Mouse (Mus musculus) neural tube, embryonic 11.5 days (tissue): ENCODE data around the gene Arid1a. TPM values are rescaled to one million over a fixed set of nuclear protein-coding genes. Genes with fewer than 3 reads are reported as not detected.

Source experiments
- ATAC-seq: fragments of 200-750 bp; cut with Nextera tagmentation; 2 replicates; pipeline ENCODE4 v1.8.0; 2017; ENCODE audit warnings: moderate number of reproducible peaks, mild to moderate bottlenecking, moderate TSS enrichment, moderate library complexity; ENCODE audit not compliant: insufficient read depth, low FRiP score, low TSS enrichment
- DNase-seq: peaks from one replicate; pipeline ENCODE4 v3.0.0-alpha.2; 2015; ENCODE audit warnings: low spot score
- H3K27ac ChIP-seq: fragments of 300-500 bp; sonication (generic); 2 replicates; pipeline ENCODE4 v1.5.1; 2014; ENCODE audit warnings: low read depth, mild to moderate bottlenecking, low read length
- H3K27me3 ChIP-seq: fragments of 300-500 bp; sonication (generic); 2 replicates; pipeline ENCODE4 v1.6.1; 2014; ENCODE audit warnings: mild to moderate bottlenecking, low read length, mixed read lengths; ENCODE audit not compliant: control insufficient read depth, insufficient read depth
- H3K36me3 ChIP-seq: fragments of 300-500 bp; sonication (generic); 2 replicates; pipeline ENCODE4 v1.6.1; 2014; ENCODE audit warnings: mild to moderate bottlenecking, low read length, moderate library complexity, mixed read lengths; ENCODE audit not compliant: control insufficient read depth, insufficient read depth
- H3K4me1 ChIP-seq: fragments of 300-500 bp; sonication (generic); 2 replicates; pipeline ENCODE4 v1.6.1; 2014; ENCODE audit warnings: low read length, mixed read lengths; ENCODE audit not compliant: control insufficient read depth, insufficient read depth
- H3K4me2 ChIP-seq: fragments of 300-500 bp; sonication (generic); 2 replicates; pipeline ENCODE4 v1.6.1; 2014; ENCODE audit warnings: low read depth, mild to moderate bottlenecking, moderate library complexity
- H3K4me3 ChIP-seq: fragments of 300-500 bp; sonication (generic); 2 replicates; pipeline ENCODE4 v1.5.1; 2014; ENCODE audit warnings: low read depth, low read length
- H3K9ac ChIP-seq: fragments of 300-500 bp; sonication (generic); 2 replicates; pipeline ENCODE4 v1.6.1; 2014; ENCODE audit warnings: mild to moderate bottlenecking, low read length
- H3K9me3 ChIP-seq: fragments of 300-500 bp; sonication (generic); 2 replicates; pipeline ENCODE4 v1.6.1; 2016; ENCODE audit warnings: low read length; ENCODE audit not compliant: control insufficient read depth
- WGBS: fragments of 180-500 bp; shearing (Covaris S2); extraction: QIAGEN DNeasy Blood & Tissue Kit; methylation state at CpG from one replicate; pipeline ENCODE4 v1.1.7; 2014; 5-methylcytosine and 5-hydroxymethylcytosine counted together
- polyA plus RNA-seq: library from polyadenylated mRNA; unstranded; fragments of >200 nt; fragmentation: Nextera tagmentation; extraction: Ambion mirVana; gene quantifications from 2 replicates; pipeline ENCODE4 v1.2.1, GENCODE M21; 2014

Arid1a gene
- polyA plus RNA-seq, 1 experiment from 2014 or later, result 42.5 TPM

DNA sequence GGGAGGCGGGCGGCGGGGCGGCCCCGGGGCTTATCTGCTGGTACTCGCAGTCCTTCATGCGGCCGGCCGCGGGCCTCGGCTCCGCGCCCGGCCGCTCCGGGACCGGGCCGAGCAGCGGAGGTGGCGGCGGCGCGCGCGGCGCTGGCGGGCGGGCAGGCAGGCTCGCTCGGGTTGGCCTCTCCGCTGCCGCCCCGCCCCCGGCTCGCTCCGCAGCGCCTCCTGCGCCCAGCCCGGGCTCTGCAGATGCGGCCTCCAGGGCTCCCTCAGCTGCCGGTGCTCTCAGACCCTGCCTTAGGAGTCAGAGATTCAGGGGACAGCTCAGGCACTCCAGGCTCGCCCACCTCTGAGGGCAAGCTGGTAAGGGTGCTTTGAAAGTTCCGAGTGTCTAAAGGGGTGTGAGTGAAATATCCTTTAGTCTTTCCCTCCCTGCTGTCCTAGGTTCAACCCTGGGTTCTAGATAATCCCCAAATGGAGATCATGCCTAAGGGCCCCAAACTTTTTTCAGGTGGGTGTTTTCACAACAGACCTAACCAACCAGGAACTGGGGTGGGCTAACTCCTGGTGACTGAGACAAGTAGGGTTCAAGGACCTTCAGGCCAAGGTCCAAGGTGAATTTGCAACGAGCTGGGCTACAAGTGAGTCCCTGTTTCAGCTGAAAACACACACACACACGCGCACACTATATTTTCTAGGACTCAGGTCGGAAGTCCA is 123.1 kb downstream of the Arid1a start:
- Histone ChIP-seq H3K4me1 (peaks cover 10% of the 10 kb centered on the region), H3K4me3 (peak overlapping the region; percentile 92), H3K4me2 (peak overlapping the region; percentile 65), H3K27ac (0 out of 2 replicates have a peak overlapping the region, but pooled peaks have one; percentile 60), H3K9me3 (no peaks in the 10 kb centered on the region), H3K27me3 (no peaks in the 10 kb centered on the region), H3K36me3 (no peaks in the 10 kb centered on the region), H3K9ac (peak overlapping the region; percentile 93)
- peak; percentile 81 for ATAC-seq
- DNase-seq, result peak; percentile 92
- 31% methylated on average over 13 of the region's 47 CpGs for whole genome bisulfite sequencing

DNA sequence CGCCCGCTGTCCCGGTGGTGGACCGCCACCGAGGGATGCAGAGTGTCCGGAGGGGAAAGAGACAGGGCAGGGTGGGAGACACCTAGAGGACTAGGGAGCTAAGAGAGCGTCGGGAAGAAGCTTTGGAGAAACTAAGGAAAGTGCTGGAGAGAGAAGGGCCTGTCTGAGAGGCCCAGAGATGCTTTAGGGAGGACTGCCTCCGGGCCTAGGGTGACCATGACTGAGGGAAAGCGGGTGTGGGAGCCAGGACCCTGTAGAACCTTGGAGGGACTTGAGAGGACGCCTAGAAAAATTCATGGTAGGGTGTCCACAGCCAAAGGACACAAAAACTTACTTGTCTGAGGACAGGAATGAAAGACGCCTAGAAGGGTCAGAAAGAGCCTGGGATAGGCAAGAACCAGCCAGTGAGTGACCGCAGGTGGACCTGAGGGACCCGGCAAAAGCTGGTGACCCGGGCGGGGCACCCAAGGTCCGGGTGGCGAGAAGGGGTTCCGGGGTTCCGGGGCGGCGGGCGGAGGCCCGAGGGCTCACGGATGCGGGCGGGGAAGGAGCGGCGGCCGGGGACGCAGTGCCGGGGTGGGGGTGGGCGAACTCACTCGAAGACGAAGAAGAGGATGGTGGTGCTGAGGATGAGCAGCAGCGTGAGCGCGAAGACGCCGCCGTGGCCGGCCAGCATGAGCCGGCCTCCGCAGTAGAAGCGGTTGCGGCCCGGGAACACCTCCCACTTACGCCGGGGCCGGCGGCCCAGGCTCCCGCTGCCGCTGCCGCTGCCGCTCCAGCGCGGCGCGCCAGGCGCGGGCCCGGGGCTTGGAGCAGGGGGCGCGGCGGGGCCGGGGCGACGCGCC is 123.9 kb downstream of the Arid1a start:
- WGBS, result 2% methylated on average over 49 of the region's 69 CpGs
- ATAC-seq, result peak; percentile 35
- Histone ChIP-seq H3K4me3 (peak overlapping the region; percentile 92), H3K36me3 (no peaks in the 10 kb centered on the region), H3K9me3 (no peaks in the 10 kb centered on the region), H3K9ac (peak overlapping the region; percentile 93), H3K27me3 (no peaks in the 10 kb centered on the region), H3K27ac (0 out of 2 replicates have a peak overlapping the region, but pooled peaks have one; percentile 60), H3K4me1 (peaks cover 10% of the 10 kb centered on the region), H3K4me2 (peak overlapping the region; percentile 65)
- DNase-seq, result peak; percentile 65

DNA sequence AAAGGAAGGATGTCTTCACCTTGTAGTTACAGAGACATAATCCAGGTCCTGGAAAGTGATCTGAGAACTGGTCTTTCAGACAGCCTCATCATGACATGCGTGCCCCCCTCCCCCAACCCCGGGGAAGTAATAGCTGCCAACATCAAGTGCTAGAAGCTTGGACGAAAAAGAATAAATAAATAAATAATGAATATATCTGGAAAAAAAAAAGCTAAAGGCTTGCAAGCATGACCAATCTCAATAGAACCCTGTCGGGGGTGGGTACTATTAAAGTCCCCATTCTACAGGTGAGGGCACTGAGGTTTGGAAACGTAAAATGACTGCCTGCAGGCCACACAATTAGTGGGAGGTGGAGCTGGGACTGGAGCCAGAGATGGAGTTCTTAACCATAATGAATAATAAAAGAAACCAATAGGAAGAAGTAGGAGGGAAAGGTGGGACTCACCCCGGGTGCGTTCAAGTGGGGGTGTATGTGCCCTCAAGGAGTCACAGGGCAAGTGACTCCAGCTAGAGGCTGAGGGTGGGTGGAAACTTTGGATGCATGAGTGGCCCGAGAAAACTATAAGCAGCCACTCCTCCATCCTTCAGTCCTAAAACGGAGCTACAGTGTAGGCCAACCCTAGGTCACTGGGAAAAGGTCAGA is 124.7 kb downstream of the Arid1a start:
- Histone ChIP-seq H3K9ac (peak overlapping the region; percentile 93), H3K27me3 (no peaks in the 10 kb centered on the region), H3K4me3 (peak overlapping the region; percentile 92), H3K27ac (no peak overlapping the region), H3K4me2 (peak overlapping the region; percentile 65), H3K9me3 (no peaks in the 10 kb centered on the region), H3K4me1 (peaks cover 10% of the 10 kb centered on the region), H3K36me3 (no peaks in the 10 kb centered on the region)
- ATAC-seq (no peak), DNase-seq (no peak)
- 47% methylated on average over 9 of the region's 9 CpGs for WGBS

DNA sequence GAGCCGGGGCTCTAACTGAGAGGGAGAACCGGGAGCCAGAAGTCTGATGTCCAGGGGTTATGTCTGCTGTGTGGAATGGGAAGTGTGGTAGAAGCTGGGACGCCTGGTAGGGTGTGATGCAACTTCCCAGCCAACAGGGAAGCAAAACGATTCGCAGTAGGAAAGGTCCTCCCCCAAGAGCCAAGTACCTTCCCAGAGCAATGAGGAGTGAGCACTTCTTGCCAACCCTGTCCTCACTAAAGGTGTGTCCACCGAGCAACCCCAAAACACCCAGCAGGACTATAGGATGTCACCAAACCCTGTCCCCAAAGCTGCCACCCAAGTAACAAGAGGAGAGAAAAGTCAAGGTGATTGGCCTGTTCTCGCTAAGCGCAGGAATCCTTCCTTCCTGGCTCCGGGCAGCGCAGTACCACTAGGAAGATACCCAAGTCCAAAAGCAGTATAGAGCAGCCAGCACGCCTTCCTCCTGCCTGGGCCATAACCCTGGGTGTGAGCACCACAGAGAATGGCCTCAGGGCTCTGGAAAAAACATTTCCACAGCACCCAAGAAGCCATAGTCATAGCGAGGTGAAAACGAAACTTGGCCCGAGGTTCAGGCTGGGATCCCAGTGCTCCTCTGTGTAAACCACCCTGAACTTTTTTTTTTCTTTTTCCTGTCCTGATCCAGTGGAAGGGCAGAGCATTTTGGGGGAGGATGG is 125.3 kb downstream of the Arid1a start:
- Histone ChIP-seq H3K9me3 (no peaks in the 10 kb centered on the region), H3K4me2 (peak overlapping the region; percentile 65; the same call in 1 of the 2 replicates), H3K27ac (no peak overlapping the region), H3K4me1 (peaks cover 10% of the 10 kb centered on the region), H3K4me3 (no peak overlapping the region), H3K27me3 (no peaks in the 10 kb centered on the region), H3K36me3 (no peaks in the 10 kb centered on the region), H3K9ac (no peak overlapping the region)
- DNase-seq, result no peak
- no peak for ATAC-seq
- 86% methylated on average over 14 of the region's 14 CpGs for WGBS

DNA sequence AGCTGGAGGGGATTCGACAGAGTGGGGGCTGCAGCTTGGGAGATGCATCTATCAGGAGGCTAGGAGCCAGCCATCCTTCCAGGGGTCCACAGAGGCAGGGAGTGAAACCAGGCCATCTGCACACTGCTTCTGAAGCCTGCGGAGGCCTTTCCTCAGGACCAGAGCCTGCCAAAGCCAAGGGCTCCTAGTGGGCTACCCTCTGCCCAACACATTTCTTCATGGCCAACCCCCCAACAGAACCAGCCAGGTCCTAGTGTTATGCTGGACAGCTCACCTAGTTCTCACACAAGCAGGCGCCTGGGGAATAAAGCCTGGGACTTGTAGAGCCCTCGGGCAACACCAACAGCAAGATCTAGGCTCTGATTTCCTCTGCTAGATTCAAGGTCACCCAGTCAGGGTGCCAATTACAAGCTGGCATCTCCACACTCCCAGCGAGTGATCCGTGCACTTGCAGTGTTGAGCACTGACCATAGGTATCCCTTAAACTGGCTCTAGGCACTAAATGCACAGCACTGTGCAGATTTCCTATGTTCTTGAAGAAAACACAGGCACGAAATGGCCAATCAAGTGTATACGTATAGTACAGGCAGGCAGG is 126.1 kb downstream of the Arid1a start:
- 92% methylated on average over 8 of the region's 8 CpGs for WGBS
- Histone ChIP-seq H3K9ac (no peak overlapping the region), H3K4me2 (no peak overlapping the region), H3K36me3 (no peaks in the 10 kb centered on the region; the same call in 1 of the 2 replicates), H3K4me1 (peaks cover 12% of the 10 kb centered on the region), H3K27ac (no peak overlapping the region), H3K9me3 (no peaks in the 10 kb centered on the region), H3K27me3 (no peaks in the 10 kb centered on the region), H3K4me3 (no peak overlapping the region)
- no peak for ATAC-seq
- no peak for DNase-seq

DNA sequence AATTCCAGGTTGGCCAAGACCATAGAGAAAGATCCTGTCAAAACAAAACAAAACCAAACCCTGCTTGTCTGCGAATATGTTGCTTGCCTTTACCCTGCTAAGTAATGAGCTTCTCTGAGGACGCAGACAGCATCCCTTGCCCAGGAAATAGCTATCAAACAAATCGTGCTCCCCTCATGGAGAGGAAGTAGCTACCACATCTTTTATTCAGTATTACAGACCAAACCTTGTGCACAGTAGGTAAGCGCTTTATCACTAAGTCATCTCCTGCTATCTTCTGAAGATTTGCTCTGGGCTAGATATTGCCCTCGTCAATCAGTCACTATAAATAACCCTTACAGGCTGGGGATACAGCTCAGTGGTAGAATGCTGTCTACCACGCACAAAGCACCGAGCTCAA is 127.4 kb downstream of the Arid1a start:
- WGBS, result 90% methylated on average over 7 of the region's 7 CpGs

More for the DNA sequence above, 127.4 kb downstream of the Arid1a start:
- DNase-seq, result no peak
- Histone ChIP-seq H3K4me2 (no peak overlapping the region), H3K9ac (no peak overlapping the region), H3K27me3 (no peaks in the 10 kb centered on the region), H3K4me1 (peaks cover 12% of the 10 kb centered on the region), H3K9me3 (no peaks in the 10 kb centered on the region), H3K27ac (no peak overlapping the region), H3K36me3 (no peaks in the 10 kb centered on the region; the same call in 1 of the 2 replicates), H3K4me3 (no peak overlapping the region)
- ATAC-seq, result no peak
